Mouse (Mus musculus): ENCODE measurements at regions not wholly inside any gene's neighbourhood (a gene's known extent, or its start where the extent isn't known, plus 50 kb on each side); places are given as distances from the start of the nearest gene placed in this dataset.

- WGBS: 17% methylated on average over 5 of the region's 5 CpGs
- Histone ChIP-seq H3K27ac (replicated peaks; ENCODE audit: low read depth, low read length) (no peak overlapping the region), H3K27me3 (ENCODE audit: control insufficient read depth, insufficient read depth, low read length) (no peaks in the 10 kb centered on the region), H3K9me3 (ENCODE audit: control insufficient read depth, low read length) (no peaks in the 10 kb centered on the region), H3K9ac (replicated peaks; ENCODE audit: low read length) (no peak overlapping the region), H3K4me3 (replicated peaks; ENCODE audit: low read depth, low read length) (no peak overlapping the region), H3K4me1 (ENCODE audit: control insufficient read depth, insufficient read depth, low read length) (0 out of 2 replicates have a peak, but pooled peaks cover 10% of the 10 kb centered on the region), H3K4me2 (ENCODE audit: low read length) (no peak overlapping the region), H3K36me3 (ENCODE audit: control insufficient read depth, insufficient read depth, low read length) (no peaks in the 10 kb centered on the region)
- no peak for ATAC-seq (ENCODE audit: low FRiP score, low TSS enrichment)
- peak; percentile 19 for DNase-seq
Observed at GRCm38 (mm10) chr15:87987322-87987985, 443.4 kb downstream of the Fam19a5 start.

GRCm38 (mm10) chr15:87994546-87994945 is 450.4 kb downstream of the Fam19a5 start:
- DNase-seq (peak; percentile 62), ATAC-seq (ENCODE audit: low FRiP score, low TSS enrichment) (no peak)
- no peaks in the 10 kb centered on the region for H3K27me3 ChIP-seq (ENCODE audit: control insufficient read depth, insufficient read depth, low read length)
- no peak overlapping the region for H3K27ac ChIP-seq (replicated peaks; ENCODE audit: low read depth, low read length)
- 43% methylated on average over 8 of the region's 8 CpGs for WGBS
- no peaks in the 10 kb centered on the region for H3K36me3 ChIP-seq (ENCODE audit: control insufficient read depth, insufficient read depth, low read length)
- no peak overlapping the region for H3K9ac ChIP-seq (replicated peaks; ENCODE audit: low read length)
- H3K9me3 ChIP-seq (ENCODE audit: control insufficient read depth, low read length): no peaks in the 10 kb centered on the region
- no peak overlapping the region for H3K4me2 ChIP-seq (ENCODE audit: low read length)
- H3K4me3 ChIP-seq (replicated peaks; ENCODE audit: low read depth, low read length): no peak overlapping the region
- H3K4me1 ChIP-seq (ENCODE audit: control insufficient read depth, insufficient read depth, low read length): no peaks in the 10 kb centered on the region

- DNase-seq (no peak), ATAC-seq (ENCODE audit: low FRiP score, low TSS enrichment) (no peak)
- H3K4me2 ChIP-seq (ENCODE audit: low read length): no peak overlapping the region
- H3K4me3 ChIP-seq (replicated peaks; ENCODE audit: low read depth, low read length): no peak overlapping the region
- H3K27me3 ChIP-seq (ENCODE audit: control insufficient read depth, insufficient read depth, low read length): no peaks in the 10 kb centered on the region
- no peaks in the 10 kb centered on the region for H3K4me1 ChIP-seq (ENCODE audit: control insufficient read depth, insufficient read depth, low read length)
- H3K9ac ChIP-seq (replicated peaks; ENCODE audit: low read length): no peak overlapping the region
- no peak overlapping the region for H3K27ac ChIP-seq (replicated peaks; ENCODE audit: low read depth, low read length)
- 84% methylated on average over 5 of the region's 5 CpGs for WGBS
- no peaks in the 10 kb centered on the region for H3K9me3 ChIP-seq (ENCODE audit: control insufficient read depth, low read length)
- H3K36me3 ChIP-seq (ENCODE audit: control insufficient read depth, insufficient read depth, low read length): no peaks in the 10 kb centered on the region
Observed at GRCm38 (mm10) chr15:88017076-88017475, 473.0 kb downstream of the Fam19a5 start.

- Histone ChIP-seq H3K4me1 (ENCODE audit: control insufficient read depth, insufficient read depth, low read length) (peaks cover 11% of the 10 kb centered on the region; the same call in 1 of the 2 replicates), H3K9ac (replicated peaks; ENCODE audit: low read length) (no peak overlapping the region), H3K4me2 (ENCODE audit: low read length) (no peak overlapping the region), H3K27me3 (ENCODE audit: control insufficient read depth, insufficient read depth, low read length) (no peaks in the 10 kb centered on the region), H3K36me3 (ENCODE audit: control insufficient read depth, insufficient read depth, low read length) (no peaks in the 10 kb centered on the region), H3K9me3 (ENCODE audit: control insufficient read depth, low read length) (no peaks in the 10 kb centered on the region), H3K4me3 (replicated peaks; ENCODE audit: low read depth, low read length) (no peak overlapping the region), H3K27ac (replicated peaks; ENCODE audit: low read depth, low read length) (no peak overlapping the region)
- 69% methylated on average over 11 of the region's 11 CpGs for WGBS
- ATAC-seq (ENCODE audit: low FRiP score, low TSS enrichment): no peak
- DNase-seq: no peak
Observed at GRCm38 (mm10) chr15:88032751-88033150, 488.7 kb downstream of the Fam19a5 start.

- H3K36me3 ChIP-seq (ENCODE audit: control insufficient read depth, insufficient read depth, low read length): no peaks in the 10 kb centered on the region
- ATAC-seq (ENCODE audit: low FRiP score, low TSS enrichment): no peak
- no peak overlapping the region for H3K9ac ChIP-seq (replicated peaks; ENCODE audit: low read length)
- H3K4me3 ChIP-seq (replicated peaks; ENCODE audit: low read depth, low read length): no peak overlapping the region
- no peak overlapping the region for H3K27ac ChIP-seq (replicated peaks; ENCODE audit: low read depth, low read length)
- no peaks in the 10 kb centered on the region for H3K27me3 ChIP-seq (ENCODE audit: control insufficient read depth, insufficient read depth, low read length)
- no peaks in the 10 kb centered on the region for H3K9me3 ChIP-seq (ENCODE audit: control insufficient read depth, low read length)
- H3K4me2 ChIP-seq (ENCODE audit: low read length): no peak overlapping the region
- no peak for DNase-seq
- peaks cover 11% of the 10 kb centered on the region; the same call in 1 of the 2 replicates for H3K4me1 ChIP-seq (ENCODE audit: control insufficient read depth, insufficient read depth, low read length)
- WGBS: 84% methylated on average over 4 of the region's 4 CpGs
Observed at GRCm38 (mm10) chr15:88033725-88034124, 489.6 kb downstream of the Fam19a5 start.

- Histone ChIP-seq H3K4me2 (ENCODE audit: low read length) (no peak overlapping the region), H3K4me1 (ENCODE audit: control insufficient read depth, insufficient read depth, low read length) (peaks cover 11% of the 10 kb centered on the region; the same call in 1 of the 2 replicates), H3K27me3 (ENCODE audit: control insufficient read depth, insufficient read depth, low read length) (no peaks in the 10 kb centered on the region), H3K27ac (replicated peaks; ENCODE audit: low read depth, low read length) (no peak overlapping the region), H3K9me3 (ENCODE audit: control insufficient read depth, low read length) (no peaks in the 10 kb centered on the region), H3K36me3 (ENCODE audit: control insufficient read depth, insufficient read depth, low read length) (no peaks in the 10 kb centered on the region), H3K4me3 (replicated peaks; ENCODE audit: low read depth, low read length) (no peak overlapping the region), H3K9ac (replicated peaks; ENCODE audit: low read length) (no peak overlapping the region)
- DNase-seq: no peak
- WGBS: 81% methylated on average over 8 of the region's 8 CpGs
- no peak for ATAC-seq (ENCODE audit: low FRiP score, low TSS enrichment)
Observed at GRCm38 (mm10) chr15:88035486-88035885, 491.4 kb downstream of the Fam19a5 start.

GRCm38 (mm10) chr15:88036146-88037000 is 492.3 kb downstream of the Fam19a5 start:
- no peak for ATAC-seq (ENCODE audit: low FRiP score, low TSS enrichment)

GRCm38 (mm10) chr15:88037606-88038005 is 493.5 kb downstream of the Fam19a5 start:
- Histone ChIP-seq H3K27me3 (ENCODE audit: control insufficient read depth, insufficient read depth, low read length) (no peaks in the 10 kb centered on the region), H3K27ac (replicated peaks; ENCODE audit: low read depth, low read length) (no peak overlapping the region), H3K9me3 (ENCODE audit: control insufficient read depth, low read length) (no peaks in the 10 kb centered on the region), H3K4me3 (replicated peaks; ENCODE audit: low read depth, low read length) (no peak overlapping the region), H3K4me1 (ENCODE audit: control insufficient read depth, insufficient read depth, low read length) (peaks cover 11% of the 10 kb centered on the region; the same call in 1 of the 2 replicates), H3K9ac (replicated peaks; ENCODE audit: low read length) (no peak overlapping the region), H3K4me2 (ENCODE audit: low read length) (no peak overlapping the region), H3K36me3 (ENCODE audit: control insufficient read depth, insufficient read depth, low read length) (no peaks in the 10 kb centered on the region)
- WGBS: 87% methylated on average over 4 of the region's 4 CpGs
- ATAC-seq (ENCODE audit: low FRiP score, low TSS enrichment) (no peak), DNase-seq (no peak)

More at GRCm38 (mm10) chr15:88036146-88037000, 492.3 kb downstream of the Fam19a5 start:
- no peaks in the 10 kb centered on the region for H3K27me3 ChIP-seq (ENCODE audit: control insufficient read depth, insufficient read depth, low read length)
- no peak overlapping the region for H3K9ac ChIP-seq (replicated peaks; ENCODE audit: low read length)
- H3K4me1 ChIP-seq (ENCODE audit: control insufficient read depth, insufficient read depth, low read length): peaks cover 11% of the 10 kb centered on the region; the same call in 1 of the 2 replicates
- H3K4me3 ChIP-seq (replicated peaks; ENCODE audit: low read depth, low read length): no peak overlapping the region
- H3K9me3 ChIP-seq (ENCODE audit: control insufficient read depth, low read length): no peaks in the 10 kb centered on the region
- DNase-seq: peak; percentile 46
- no peaks in the 10 kb centered on the region for H3K36me3 ChIP-seq (ENCODE audit: control insufficient read depth, insufficient read depth, low read length)
- WGBS: 54% methylated on average over 22 of the region's 22 CpGs
- no peak overlapping the region for H3K4me2 ChIP-seq (ENCODE audit: low read length)
- peak overlapping the region; percentile 26; the same call in 1 of the 2 replicates for H3K27ac ChIP-seq (replicated peaks; ENCODE audit: low read depth, low read length)
